Mouse (Mus musculus) C2C12 (cell line): ENCODE data around the gene Ankrd33. TPM values are rescaled to one million over a fixed set of nuclear protein-coding genes. Genes with fewer than 3 reads are reported as not detected.

Source experiments
- H3K27me3 ChIP-seq: one replicate; pipeline ENCODE4 v1.6.1; 2011; ENCODE audit not compliant: control insufficient read depth, insufficient read depth, insufficient read length
- H3K36me3 ChIP-seq: one replicate; pipeline ENCODE4 v1.6.1; 2011; ENCODE audit not compliant: control insufficient read depth, insufficient read depth
- H3K4me3 ChIP-seq: one replicate; pipeline ENCODE4 v1.5.1; 2011; ENCODE audit warnings: mild to moderate bottlenecking, control low read depth; ENCODE audit not compliant: poor library complexity, insufficient read depth, severe bottlenecking
- H3K79me2 ChIP-seq: one replicate; pipeline ENCODE4 v1.6.1; 2011; ENCODE audit not compliant: control insufficient read depth, insufficient read depth
- H3K79me3 ChIP-seq: one replicate; pipeline ENCODE4 v1.6.1; 2011; ENCODE audit warnings: low read depth, control low read depth
- H3ac ChIP-seq: one replicate; pipeline ENCODE3; 2011; ENCODE audit warnings: low read depth; ENCODE audit not compliant: control insufficient read depth, insufficient read length
- CEBPB ChIP-seq: IDR thresholded peaks from one replicate; pipeline ENCODE4 v1.6.1; 2011; ENCODE audit warnings: low read depth, mild to moderate bottlenecking, control low read depth, moderate library complexity
- CTCF ChIP-seq: IDR thresholded peaks from one replicate; pipeline ENCODE4 v1.5.1; 2011; ENCODE audit not compliant: control insufficient read depth, insufficient read depth, insufficient read length
- FOSL1 ChIP-seq: IDR thresholded peaks from one replicate; pipeline ENCODE4 v1.8.0; 2011; ENCODE audit warnings: mild to moderate bottlenecking, low read length; ENCODE audit not compliant: poor library complexity, insufficient read depth, severe bottlenecking
- MAX ChIP-seq: IDR thresholded peaks from one replicate; pipeline ENCODE4 v1.6.1; 2011; ENCODE audit warnings: mild to moderate bottlenecking, control low read depth
- MYOD1 ChIP-seq: IDR thresholded peaks from one replicate; pipeline ENCODE4 v1.6.1; 2011; ENCODE audit warnings: low read depth; ENCODE audit not compliant: control insufficient read depth, insufficient read length
- MYOG ChIP-seq: IDR thresholded peaks from one replicate; pipeline ENCODE4 v1.6.1; 2011; ENCODE audit not compliant: control insufficient read depth, insufficient read length; ENCODE audit errors: extremely low read depth
- USF1 ChIP-seq: IDR thresholded peaks from one replicate; pipeline ENCODE4 v1.6.1; 2011; ENCODE audit warnings: low read depth, mild to moderate bottlenecking, control low read depth, moderate library complexity
- polyA plus RNA-seq: library from polyadenylated mRNA; unstranded; fragments of >200 nt; fragmentation: generic; extraction: Trizol; gene quantifications from one replicate; pipeline ENCODE4 v1.2.1, GENCODE M21; 2012; ENCODE audit warnings: missing spikeins

The Ankrd33 gene
- polyA plus RNA-seq, 1 experiment = not detected

DNA sequence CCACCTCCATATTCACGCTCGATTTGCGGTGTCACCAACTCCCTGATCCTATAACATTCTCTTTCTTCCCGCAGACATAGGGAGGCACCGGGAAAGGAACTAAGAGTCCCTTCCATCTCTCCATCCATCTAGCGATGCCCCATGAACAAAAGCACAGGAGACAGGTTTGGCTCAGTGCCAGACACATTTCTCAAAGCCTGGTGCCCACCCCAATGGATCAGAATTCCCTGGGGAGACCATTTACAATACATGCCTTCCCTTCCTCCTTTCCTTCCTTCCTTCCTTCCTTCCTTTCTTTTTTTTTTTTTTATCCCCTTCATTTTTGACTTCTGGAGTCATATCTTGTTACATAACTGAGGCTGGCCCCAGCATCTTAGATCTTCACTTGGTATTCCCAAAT, 16.5 kb downstream of the Ankrd33 start:
- Histone ChIP-seq H3K79me2 (no peaks in the 10 kb centered on the region), H3K36me3 (no peaks in the 10 kb centered on the region), H3K4me3 (no peak overlapping the region), H3ac (no peak overlapping the region), H3K79me3 (no peaks in the 10 kb centered on the region), H3K27me3 (peaks cover 44% of the 10 kb centered on the region)
- TF ChIP-seq FOSL1 = no peak
- no peak for TF ChIP-seq CEBPB
- no peak for TF ChIP-seq MAX
- no peak for TF ChIP-seq MYOD1
- TF ChIP-seq USF1 = no peak
- no peak for TF ChIP-seq MYOG
- no peak for TF ChIP-seq CTCF

DNA sequence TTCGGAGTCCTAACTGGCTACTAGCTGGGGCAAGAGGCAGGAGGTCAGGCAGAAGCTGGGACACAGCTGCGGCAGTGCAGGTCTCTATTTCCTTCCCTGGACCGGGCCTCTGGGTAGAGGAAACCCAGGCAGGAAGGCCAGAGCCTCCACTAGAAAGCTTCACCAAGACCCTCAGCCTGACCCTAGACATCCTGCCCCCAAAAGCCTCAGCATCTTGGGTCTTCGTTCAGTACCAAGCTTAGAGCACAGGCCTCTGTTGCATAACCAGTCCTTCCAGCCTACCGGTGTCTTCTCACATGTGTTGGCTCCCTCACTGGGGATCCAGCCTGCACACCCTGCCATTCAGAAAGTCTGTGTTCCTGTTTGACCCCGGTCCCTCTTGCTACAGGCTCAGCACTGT, 17.2 kb downstream of the Ankrd33 start:
- Histone ChIP-seq H3K4me3 (no peak overlapping the region), H3K36me3 (no peaks in the 10 kb centered on the region), H3K27me3 (peaks cover 37% of the 10 kb centered on the region), H3ac (no peak overlapping the region), H3K79me2 (no peaks in the 10 kb centered on the region), H3K79me3 (no peaks in the 10 kb centered on the region)
- TF ChIP-seq FOSL1 (no peak), MYOG (no peak), MYOD1 (no peak), MAX (no peak), CEBPB (no peak), CTCF (no peak), USF1 (no peak)

DNA sequence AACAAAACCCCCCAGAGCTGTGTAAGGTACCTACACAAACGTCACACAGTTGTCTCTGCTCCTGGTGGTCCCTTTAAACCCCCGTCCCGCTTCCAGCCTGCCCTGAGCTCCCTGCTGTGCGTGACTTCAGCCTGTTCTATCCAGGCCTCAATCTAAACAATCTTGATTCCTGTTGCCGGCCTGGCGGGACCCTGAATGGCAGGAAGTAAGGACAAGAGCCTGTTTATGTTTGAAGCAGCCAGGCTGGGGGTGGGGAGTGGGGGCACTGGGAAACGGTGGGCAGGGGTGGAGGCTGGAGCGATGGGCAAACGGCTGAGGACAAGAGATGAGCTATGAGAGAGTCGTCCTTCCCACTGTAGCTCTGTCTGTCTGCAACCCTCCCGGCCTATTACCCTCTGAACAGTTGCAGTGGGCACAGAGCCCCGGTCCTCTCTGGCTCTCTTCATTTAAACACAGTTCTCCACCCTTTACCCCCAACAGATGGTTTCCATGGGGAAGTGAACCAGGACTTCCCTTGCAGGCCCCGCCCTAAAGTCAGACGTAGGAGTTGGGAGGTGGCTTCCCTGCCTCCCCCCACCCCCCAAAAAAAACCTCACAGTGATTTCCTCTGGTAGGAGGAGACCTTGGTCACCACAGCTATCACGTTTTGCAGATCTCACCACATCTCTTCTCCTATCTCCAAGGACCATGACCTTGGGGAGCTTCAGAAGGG, 18.6 kb downstream of the Ankrd33 start:
- peaks cover 24% of the 10 kb centered on the region for H3K27me3 ChIP-seq
- no peak for TF ChIP-seq MYOD1
- TF ChIP-seq FOSL1 = no peak
- TF ChIP-seq USF1 = no peak
- no peak for TF ChIP-seq CEBPB
- no peak for TF ChIP-seq MYOG
- TF ChIP-seq MAX = no peak
- no peak for TF ChIP-seq CTCF
- H3K36me3 ChIP-seq = no peaks in the 10 kb centered on the region
- H3K79me3 ChIP-seq = no peaks in the 10 kb centered on the region
- no peak overlapping the region for H3ac ChIP-seq
- H3K79me2 ChIP-seq = no peaks in the 10 kb centered on the region
- H3K4me3 ChIP-seq = no peak overlapping the region

DNA sequence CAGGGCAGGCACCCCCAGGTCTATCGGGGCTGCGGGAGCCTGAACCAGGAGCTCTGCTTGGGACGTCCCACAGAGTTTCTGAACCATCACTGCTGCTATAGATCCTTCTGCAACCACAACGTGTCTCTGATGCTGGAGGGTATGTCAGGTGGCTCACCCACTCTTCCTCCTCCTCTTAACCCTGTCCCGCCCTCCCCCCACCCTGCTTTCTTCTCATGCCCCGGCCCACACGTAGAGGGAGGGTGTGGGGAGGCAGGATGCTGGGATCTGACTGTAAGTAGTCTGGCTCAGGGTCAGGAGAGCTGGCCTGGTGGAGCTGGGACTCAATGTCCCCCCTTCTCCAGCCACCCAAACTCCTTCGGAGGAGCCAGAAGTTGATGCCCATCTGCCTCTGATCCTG, 19.9 kb downstream of the Ankrd33 start:
- Histone ChIP-seq H3K4me3 (no peak overlapping the region), H3K79me2 (no peaks in the 10 kb centered on the region), H3K36me3 (no peaks in the 10 kb centered on the region), H3ac (no peak overlapping the region), H3K79me3 (no peaks in the 10 kb centered on the region), H3K27me3 (peaks cover 11% of the 10 kb centered on the region)
- TF ChIP-seq MAX = no peak
- TF ChIP-seq FOSL1 = no peak
- no peak for TF ChIP-seq USF1
- TF ChIP-seq MYOD1 = no peak
- no peak for TF ChIP-seq CEBPB
- no peak for TF ChIP-seq CTCF
- TF ChIP-seq MYOG = no peak

DNA sequence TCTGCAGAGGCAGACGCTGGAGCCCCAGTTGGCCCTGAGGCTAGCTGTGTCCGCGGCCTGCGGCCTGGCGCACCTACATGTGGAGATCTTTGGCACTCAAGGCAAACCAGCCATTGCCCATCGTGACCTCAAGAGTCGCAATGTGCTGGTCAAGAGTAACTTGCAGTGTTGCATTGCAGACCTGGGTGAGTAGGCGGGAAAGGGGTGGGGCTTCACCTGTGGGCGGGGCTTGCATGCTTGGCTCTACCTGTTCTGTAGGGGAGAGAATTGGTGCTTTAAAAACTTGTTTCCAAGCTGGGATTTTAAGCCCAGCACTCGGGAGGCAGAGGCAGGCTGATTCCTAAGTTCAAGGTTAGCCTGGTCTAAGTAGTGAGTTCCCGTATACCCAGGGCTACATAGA, 21.9 kb downstream of the Ankrd33 start:
- Histone ChIP-seq H3ac (no peak overlapping the region), H3K36me3 (no peaks in the 10 kb centered on the region), H3K27me3 (no peaks in the 10 kb centered on the region), H3K79me3 (no peaks in the 10 kb centered on the region), H3K79me2 (no peaks in the 10 kb centered on the region), H3K4me3 (no peak overlapping the region)
- TF ChIP-seq CEBPB (no peak), MAX (no peak), FOSL1 (no peak), MYOD1 (no peak), USF1 (no peak), MYOG (no peak), CTCF (no peak)

DNA sequence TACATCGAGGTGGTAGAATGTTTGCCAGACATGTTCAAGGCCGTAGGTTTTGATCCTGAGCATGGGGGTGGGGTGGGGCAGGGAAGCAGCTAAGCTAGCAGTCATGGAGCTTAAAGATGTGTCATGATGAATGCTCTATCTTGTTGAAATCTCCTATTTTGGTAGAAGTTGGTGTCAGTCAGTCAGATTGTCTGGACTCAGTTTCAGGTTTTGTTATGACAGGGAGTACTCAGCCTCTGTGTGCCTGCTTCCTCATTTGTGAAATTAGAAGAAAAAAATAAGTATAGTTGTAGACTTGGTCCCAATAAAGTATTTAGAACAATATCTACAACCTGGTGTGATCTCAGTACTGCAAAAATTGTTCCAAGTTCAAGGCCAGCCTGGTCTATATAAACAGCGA, 23.1 kb downstream of the Ankrd33 start:
- H3K79me2 ChIP-seq = no peaks in the 10 kb centered on the region
- H3K27me3 ChIP-seq = no peaks in the 10 kb centered on the region
- no peaks in the 10 kb centered on the region for H3K79me3 ChIP-seq
- no peak for TF ChIP-seq CTCF
- no peak for TF ChIP-seq USF1
- no peak for TF ChIP-seq FOSL1
- no peak for TF ChIP-seq MYOD1
- TF ChIP-seq CEBPB = no peak
- no peak for TF ChIP-seq MAX
- no peak for TF ChIP-seq MYOG
- no peak overlapping the region for H3K4me3 ChIP-seq
- no peaks in the 10 kb centered on the region for H3K36me3 ChIP-seq
- no peak overlapping the region for H3ac ChIP-seq
